Mouse (Mus musculus) macrophage (primary cell): ENCODE measurements around the gene Tnfaip8l2. TPM values are rescaled to one million over a fixed set of nuclear protein-coding genes. Genes with fewer than 3 reads are reported as not detected.
A peak's percentile ranks its signal among the peaks of the same experiment; 100 is the strongest.

Source experiments
- H3K27ac ChIP-seq: fragments of 350-480 bp; formaldehyde crosslinking; 2 replicates; pipeline ENCODE4 v1.9.0; 2021
- H3K36me3 ChIP-seq: fragments of 350-480 bp; formaldehyde crosslinking; 2 replicates; pipeline ENCODE4 v1.9.0; 2021; ENCODE audit errors: inconsistent target
- H3K4me3 ChIP-seq: fragments of 350-480 bp; formaldehyde crosslinking; 2 replicates; pipeline ENCODE4 v1.9.0; 2021; ENCODE audit errors: inconsistent target
- H3K79me2 ChIP-seq: fragments of 350-480 bp; formaldehyde crosslinking; 2 replicates; pipeline ENCODE4 v1.9.0; 2021; ENCODE audit errors: inconsistent target
- WGBS: methylation state at CpG from one replicate; pipeline ENCODE4 v1.1.7; 2026; ENCODE audit warnings: inconsistent platforms; ENCODE audit not compliant: missing documents; 5-methylcytosine and 5-hydroxymethylcytosine counted together
- polyA plus RNA-seq: library from polyadenylated mRNA; stranded (reverse); fragments of 250-400 nt; gene quantifications from 3 replicates; pipeline ENCODE4 v1.2.4, GENCODE M21; 2018; ENCODE audit warnings: inconsistent platforms
- total RNA-seq, 78 experiments: library from RNA; depleted of rRNA; stranded (reverse); fragments of 250-400 nt; gene quantifications; 1 replicate in 9 of 78; 2 replicates in 24 of 78; 3 replicates in 43 of 78; 4 replicates in 2 of 78; pipeline ENCODE4 v1.2.4; 2018; ENCODE audit warnings: inconsistent platforms in 56 of 78

The Tnfaip8l2 gene
- 10 to 100 TPM in 25 of 26 experiments, 1 to 10 TPM in 1; 8.2 to 59.4 (median 20.7) TPM for total RNA-seq (2018; cell fraction: chromatin; rRNA removed)
- 100 to 1,000 TPM in 16 of 26 experiments, 10 to 100 TPM in 10; 31.6 to 166 (median 120) TPM for total RNA-seq (2018; cell fraction: cytosol; rRNA removed)
- 10 to 100 TPM; 19.5 to 81.9 (median 34.4) TPM for total RNA-seq (2018; cell fraction: nucleus; rRNA removed)
- 63.7 to 188 TPM (median 64.6 TPM) in 3 replicates for polyA plus RNA-seq

DNA sequence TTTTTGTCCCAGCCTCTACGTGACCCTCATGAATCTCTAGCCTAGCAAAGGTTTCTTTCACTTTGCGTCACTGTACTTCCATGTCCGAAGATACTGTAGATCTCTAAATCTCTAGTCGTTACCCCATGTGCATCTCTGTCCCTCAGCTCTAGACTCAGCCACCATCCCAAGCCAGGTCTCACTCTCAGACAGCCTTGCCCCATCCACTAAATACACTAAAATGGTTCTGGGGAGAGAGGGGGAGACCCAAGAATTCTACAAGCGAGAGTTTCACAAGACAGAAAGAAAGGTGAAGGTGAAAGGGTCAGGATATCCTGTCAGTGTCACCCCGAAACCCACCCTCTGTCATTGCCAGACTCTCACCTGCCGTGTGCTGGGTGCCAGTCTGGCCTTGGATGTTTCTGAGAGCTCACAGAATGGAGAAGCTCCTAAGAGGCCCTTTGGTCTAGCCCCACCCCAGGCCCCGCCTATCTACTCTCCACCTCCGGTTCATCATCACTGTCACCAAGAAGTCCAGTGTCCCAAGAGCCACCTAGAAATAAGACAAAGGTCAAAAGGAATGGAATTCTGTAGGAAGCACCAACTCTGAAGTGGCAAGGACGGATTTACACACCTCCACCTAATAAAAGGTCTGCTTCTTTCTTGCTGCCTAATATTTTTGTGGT, at the start of gene Tnfaip8l2:
Tnfaip8l2 (minus strand) TSS at position 409 of the 665 bp plus-strand sequence.
- Histone ChIP-seq H3K36me3 (no peaks in the 10 kb centered on the region; the same call in 1 of the 2 replicates), H3K27ac (peak within 1 kb of the TSS; percentile 90), H3K79me2 (peaks cover 45% of the 10 kb centered on the region), H3K4me3 (peak within 1 kb of the TSS; percentile 71)
- 22% methylated on average over 10 of the region's 10 CpGs for WGBS

DNA sequence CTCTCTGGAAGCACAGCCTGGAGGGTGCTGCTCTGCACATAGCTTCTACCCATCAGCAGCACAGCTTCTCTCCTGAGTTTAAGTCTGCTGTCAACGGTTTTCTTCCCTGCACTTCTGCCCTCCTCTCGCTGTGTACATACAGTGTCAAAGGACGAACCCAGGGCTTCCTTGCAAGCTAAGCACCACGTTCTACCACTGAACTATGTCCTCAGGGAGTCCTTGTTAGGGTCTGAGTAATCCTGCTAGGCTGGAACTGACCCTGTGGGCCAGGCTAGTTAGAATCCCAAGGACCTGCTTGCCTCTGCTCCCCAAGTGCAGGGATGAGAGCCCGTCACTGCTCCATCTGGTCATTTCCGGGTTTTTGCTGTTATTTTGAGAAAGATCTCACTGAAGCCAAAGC, 44.7 kb upstream of the Tnfaip8l2 start:
- Histone ChIP-seq H3K36me3 (peaks cover 62% of the 10 kb centered on the region), H3K27ac (no peak overlapping the region), H3K79me2 (no peaks in the 10 kb centered on the region), H3K4me3 (no peak overlapping the region)
- WGBS: 99% methylated on average over 6 of the region's 6 CpGs

DNA sequence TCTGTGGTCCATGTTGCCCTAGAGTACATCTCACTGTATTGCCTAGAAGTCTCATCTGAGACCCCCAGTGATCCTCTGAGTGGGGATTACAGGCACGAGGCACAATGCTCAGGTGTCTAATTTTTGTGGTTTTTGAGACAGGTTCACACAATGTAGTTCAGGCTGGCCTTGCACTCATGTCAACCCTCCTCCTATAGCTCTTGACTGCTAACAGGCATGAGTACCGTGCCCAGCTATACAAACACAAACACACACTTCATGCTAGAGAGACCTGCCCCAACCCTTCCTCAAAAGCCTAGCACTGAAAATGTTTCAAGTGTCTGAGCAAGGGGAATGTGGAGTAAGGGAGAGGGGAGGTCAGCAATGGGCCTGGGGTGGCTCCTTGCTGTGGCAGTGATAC, 43.9 kb upstream of the Tnfaip8l2 start:
- Histone ChIP-seq H3K4me3 (no peak overlapping the region), H3K79me2 (no peaks in the 10 kb centered on the region), H3K27ac (no peak overlapping the region), H3K36me3 (peaks cover 62% of the 10 kb centered on the region)
- WGBS: 92% methylated on average over 2 of the region's 2 CpGs

DNA sequence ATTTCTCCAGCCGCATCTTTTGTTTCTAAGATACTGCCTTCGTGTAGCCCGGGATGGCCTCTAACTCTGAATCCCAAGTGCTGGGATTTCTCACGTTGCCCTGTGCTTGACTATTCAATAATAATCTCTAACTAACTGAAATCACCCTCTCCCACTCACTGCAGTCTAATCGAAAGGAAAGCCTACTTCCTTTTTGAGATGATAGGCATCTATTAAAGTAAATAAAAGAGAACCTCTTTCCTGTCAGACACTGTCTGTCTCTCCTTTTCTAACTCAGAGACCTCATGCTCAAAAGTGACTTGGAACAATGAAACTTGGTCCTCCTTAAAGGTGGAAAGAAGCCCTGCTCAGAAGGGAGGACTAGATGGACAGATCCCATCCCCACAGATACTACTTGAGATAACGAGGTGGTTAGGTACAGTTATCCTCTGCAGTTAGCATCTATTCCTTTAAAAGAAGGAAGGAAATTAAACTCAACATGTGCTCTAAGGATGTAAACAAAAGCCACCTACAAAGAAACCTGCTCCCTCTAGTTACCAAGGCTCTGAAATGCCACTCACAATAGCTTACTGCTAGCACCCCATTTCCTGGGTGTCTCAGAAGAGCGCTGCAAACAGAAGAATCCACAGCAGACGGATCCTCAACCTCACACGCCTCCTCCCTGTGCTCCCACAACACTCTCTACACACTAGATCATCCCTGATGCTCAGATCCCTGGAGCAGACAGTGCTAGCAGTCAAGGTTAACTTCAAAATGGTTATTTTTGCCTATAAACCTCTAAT, 42.8 kb upstream of the Tnfaip8l2 start:
- no peak overlapping the region for H3K27ac ChIP-seq
- no peak overlapping the region for H3K4me3 ChIP-seq
- 67% methylated on average over 9 of the region's 9 CpGs for WGBS
- no peaks in the 10 kb centered on the region for H3K79me2 ChIP-seq
- peaks cover 57% of the 10 kb centered on the region for H3K36me3 ChIP-seq

DNA sequence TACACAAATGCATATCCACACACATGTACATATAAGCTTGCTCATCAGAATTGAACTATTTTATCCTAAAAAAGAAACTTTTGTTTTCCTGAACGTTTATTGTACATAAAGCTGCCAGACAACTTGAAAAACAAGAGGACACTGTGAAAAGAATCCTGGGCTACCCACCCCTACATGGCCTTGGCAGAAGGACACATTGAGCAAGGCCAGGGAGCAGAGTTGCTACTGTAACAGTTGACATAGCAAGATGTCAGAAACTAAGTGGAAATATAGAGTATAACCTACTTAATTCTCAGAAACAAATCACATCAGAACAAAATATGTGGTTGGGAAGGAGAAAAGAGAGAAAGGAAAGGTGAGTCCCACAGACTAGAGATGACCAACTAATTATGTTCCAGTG, 39.7 kb upstream of the Tnfaip8l2 start:
- Histone ChIP-seq H3K79me2 (no peaks in the 10 kb centered on the region), H3K4me3 (no peak overlapping the region), H3K27ac (no peak overlapping the region), H3K36me3 (peaks cover 26% of the 10 kb centered on the region)
- WGBS: 100% methylated on average over 1 of the region's 1 CpGs

DNA sequence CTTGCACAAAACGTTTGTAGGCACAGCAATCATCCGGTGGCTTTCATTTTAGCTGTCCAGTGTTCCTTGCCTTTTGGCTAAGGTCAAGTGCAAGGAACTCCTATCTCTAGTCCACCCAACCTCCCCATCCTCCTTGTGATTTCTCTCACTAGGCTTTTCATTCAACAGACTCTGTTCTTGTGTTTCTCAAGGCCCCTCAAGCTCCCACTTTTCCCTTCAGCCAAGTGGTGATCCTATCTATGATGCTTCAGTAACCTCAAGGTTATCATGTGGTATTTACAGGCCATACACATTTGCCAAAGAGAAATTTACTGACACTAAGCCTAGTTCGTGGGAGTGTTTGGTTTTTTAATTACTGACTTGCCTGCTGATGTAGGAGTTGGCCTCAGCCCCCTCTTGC, 37.7 kb upstream of the Tnfaip8l2 start:
- Histone ChIP-seq H3K79me2 (no peaks in the 10 kb centered on the region), H3K4me3 (no peak overlapping the region), H3K36me3 (peaks cover 9% of the 10 kb centered on the region), H3K27ac (no peak overlapping the region)
- 78% methylated on average over 3 of the region's 3 CpGs for WGBS

- Histone ChIP-seq H3K79me2 (no peaks in the 10 kb centered on the region), H3K4me3 (no peak overlapping the region), H3K27ac (no peak overlapping the region), H3K36me3 (peaks cover 1% of the 10 kb centered on the region; the same call in 1 of the 2 replicates)
- 94% methylated on average over 5 of the region's 5 CpGs for whole genome bisulfite sequencing
Observed at GRCm38 (mm10) chr3:95178948-95179347, 36.8 kb upstream of the Tnfaip8l2 start.

DNA sequence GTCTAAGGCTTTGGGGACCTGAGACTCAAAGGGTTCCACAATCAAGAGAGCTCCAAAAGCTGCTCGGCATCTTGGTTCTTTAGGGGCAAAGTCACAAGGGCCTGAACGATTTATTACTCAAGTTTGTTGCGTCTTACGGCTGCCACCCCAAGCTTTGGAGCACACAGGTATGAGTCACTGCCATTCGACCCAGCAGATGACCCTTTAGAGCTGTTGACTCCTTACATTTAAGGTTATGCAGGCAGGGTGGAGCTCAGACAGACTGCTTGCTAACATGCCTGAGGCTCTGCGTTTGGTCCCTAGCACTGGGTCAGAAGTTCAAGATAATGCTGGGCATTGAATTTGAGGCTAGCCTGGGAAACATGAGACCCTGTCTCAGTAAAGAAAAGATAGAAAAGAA, 35.4 kb upstream of the Tnfaip8l2 start:
- no peaks in the 10 kb centered on the region for H3K36me3 ChIP-seq
- no peak overlapping the region for H3K27ac ChIP-seq
- 84% methylated on average over 6 of the region's 6 CpGs for WGBS
- no peaks in the 10 kb centered on the region for H3K79me2 ChIP-seq
- no peak overlapping the region for H3K4me3 ChIP-seq

GRCm38 (mm10) chr3:95176500-95176899, 34.3 kb upstream of the Tnfaip8l2 start:
- H3K27ac ChIP-seq: no peak overlapping the region
- no peaks in the 10 kb centered on the region for H3K79me2 ChIP-seq
- H3K4me3 ChIP-seq: no peak overlapping the region
- no peaks in the 10 kb centered on the region for H3K36me3 ChIP-seq
- WGBS: 90% methylated on average over 3 of the region's 3 CpGs

DNA sequence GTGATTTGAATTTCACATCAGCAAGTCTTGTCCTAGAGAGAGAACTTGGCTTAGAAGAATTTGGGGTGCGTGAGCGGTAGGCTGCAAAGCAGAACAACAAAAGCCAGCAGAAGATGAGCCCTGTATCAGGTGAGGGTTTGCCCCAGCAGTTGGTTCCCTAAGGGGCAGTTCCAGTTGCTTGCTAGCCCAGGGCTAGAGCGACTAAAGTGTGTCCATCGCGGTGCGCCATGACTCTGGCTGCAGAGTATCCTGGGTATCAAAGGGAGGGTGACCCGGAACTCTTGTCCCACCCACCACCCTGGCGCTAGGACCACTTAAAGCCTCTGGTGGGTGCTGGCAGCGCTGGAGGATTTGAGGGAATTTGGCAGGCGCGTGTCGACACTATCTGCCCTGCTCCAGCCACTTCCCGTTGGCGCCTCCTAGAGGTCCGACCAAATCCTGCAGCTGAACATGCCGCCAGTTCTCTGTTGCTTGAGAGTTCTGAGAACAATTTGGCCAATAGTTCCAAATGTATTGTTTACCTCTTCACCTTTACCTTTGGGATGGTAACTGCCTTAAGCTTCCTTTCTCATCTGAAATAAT, 31.9 kb upstream of the Tnfaip8l2 start:
- H3K79me2 ChIP-seq: no peaks in the 10 kb centered on the region
- H3K27ac ChIP-seq: no peak overlapping the region
- 1% methylated on average over 16 of the region's 16 CpGs for WGBS
- H3K4me3 ChIP-seq: no peak overlapping the region
- H3K36me3 ChIP-seq: no peaks in the 10 kb centered on the region

DNA sequence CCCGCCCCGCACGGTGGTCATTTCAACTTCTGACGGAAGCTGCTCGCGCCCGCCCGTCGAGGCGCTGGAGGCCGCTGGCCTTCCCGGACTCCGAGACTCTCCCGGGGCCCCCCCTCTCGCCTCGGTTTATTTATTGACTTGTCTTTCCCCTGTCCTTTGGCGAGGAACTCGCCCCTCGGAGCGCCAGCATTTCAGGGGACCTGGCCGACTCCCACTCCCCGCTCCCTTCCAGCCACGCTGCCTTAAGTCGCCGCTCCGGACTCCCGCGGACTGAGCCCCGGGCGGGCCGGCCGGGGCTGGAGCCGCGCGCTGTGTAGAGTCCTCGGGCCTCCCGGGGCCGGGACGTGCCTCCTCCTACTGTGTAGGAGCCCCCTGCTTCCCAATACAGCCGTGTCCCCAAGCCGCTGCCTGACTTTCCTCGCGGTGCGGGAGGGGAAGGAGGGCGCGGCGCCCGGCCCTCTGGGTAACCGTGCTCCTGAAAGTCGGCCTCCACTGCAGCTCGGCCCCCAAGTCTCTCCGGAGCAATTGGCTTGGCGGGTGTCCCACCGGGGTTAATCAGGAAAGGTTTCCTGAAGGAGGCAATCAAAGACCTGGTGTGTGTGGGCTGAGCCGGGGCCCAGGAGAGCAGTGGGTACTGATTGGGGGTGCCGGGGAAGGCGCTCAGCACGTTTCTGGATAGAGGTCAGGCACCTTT, 31.2 kb upstream of the Tnfaip8l2 start:
- 11% methylated on average over 57 of the region's 58 CpGs for WGBS
- no peak overlapping the region for H3K27ac ChIP-seq
- no peak overlapping the region for H3K4me3 ChIP-seq
- H3K79me2 ChIP-seq: no peaks in the 10 kb centered on the region
- H3K36me3 ChIP-seq: no peaks in the 10 kb centered on the region

DNA sequence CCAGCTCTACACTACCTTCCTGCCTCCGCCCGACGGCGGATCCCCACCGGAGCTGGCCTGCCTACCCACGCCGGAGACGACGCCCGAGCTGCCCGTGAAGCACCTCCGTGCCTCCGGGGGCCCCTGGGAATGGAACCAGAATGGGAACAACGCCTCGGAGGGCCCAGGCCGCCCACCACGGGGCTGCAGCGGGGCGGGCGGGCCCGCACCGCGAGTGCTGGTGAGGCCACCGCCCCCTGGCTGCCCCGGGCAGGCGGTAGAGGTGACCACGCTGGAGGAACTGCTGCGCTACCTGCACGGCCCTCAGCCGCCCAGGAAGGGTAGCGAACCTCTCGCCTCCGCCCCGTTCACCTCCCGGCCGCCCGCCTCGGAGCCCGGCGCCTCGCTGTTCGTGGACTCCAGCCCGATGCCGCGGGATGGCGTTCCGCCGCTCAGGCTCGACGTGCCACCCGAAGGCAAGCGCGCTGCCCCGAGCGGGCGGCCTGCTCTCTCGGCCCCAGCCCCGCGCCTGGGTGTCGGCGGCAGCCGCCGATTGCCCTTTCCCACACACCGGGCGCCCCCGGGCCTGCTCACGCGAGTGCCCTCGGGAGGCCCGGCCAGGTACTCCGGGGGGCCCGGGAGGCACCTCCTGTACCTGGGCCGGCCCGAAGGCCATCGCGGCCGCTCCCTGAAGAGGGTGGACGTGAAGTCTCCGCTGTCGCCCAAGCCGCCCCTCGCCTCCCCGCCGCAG, 30.5 kb upstream of the Tnfaip8l2 start:
- H3K4me3 ChIP-seq: no peak overlapping the region
- H3K36me3 ChIP-seq: no peaks in the 10 kb centered on the region
- no peaks in the 10 kb centered on the region for H3K79me2 ChIP-seq
- 53% methylated on average over 60 of the region's 84 CpGs for WGBS
- no peak overlapping the region for H3K27ac ChIP-seq

- no peaks in the 10 kb centered on the region for H3K36me3 ChIP-seq
- H3K27ac ChIP-seq: no peak overlapping the region
- 96% methylated on average over 6 of the region's 6 CpGs for WGBS
- no peak overlapping the region for H3K4me3 ChIP-seq
- H3K79me2 ChIP-seq: no peaks in the 10 kb centered on the region
Observed at GRCm38 (mm10) chr3:95171105-95171504, 28.9 kb upstream of the Tnfaip8l2 start.

DNA sequence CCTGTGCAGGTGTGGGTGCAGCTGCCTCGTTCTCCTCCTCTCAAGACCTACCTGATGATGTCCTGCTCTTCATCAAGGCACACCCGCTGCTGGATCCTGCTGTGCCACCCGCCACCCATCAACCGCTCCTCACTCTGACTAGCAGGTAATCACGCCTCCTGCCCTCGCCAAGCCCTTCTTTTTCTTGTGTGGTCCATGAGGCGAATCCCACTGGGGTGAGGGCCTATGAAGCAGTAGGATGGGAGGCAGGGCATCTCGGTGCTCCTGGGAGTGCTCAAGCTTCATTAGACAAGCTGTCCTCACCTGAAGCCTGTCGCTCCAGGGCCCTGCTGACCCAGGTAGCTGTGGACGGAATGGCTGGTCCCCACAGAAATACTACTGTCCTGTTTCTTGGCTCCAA, 27.8 kb upstream of the Tnfaip8l2 start:
- no peak overlapping the region for H3K27ac ChIP-seq
- H3K36me3 ChIP-seq: no peaks in the 10 kb centered on the region
- WGBS: 97% methylated on average over 9 of the region's 10 CpGs
- no peak overlapping the region for H3K4me3 ChIP-seq
- H3K79me2 ChIP-seq: no peaks in the 10 kb centered on the region
